ENCODE assay signal across 15 mouse cellular contexts in the genomic region with DNA sequence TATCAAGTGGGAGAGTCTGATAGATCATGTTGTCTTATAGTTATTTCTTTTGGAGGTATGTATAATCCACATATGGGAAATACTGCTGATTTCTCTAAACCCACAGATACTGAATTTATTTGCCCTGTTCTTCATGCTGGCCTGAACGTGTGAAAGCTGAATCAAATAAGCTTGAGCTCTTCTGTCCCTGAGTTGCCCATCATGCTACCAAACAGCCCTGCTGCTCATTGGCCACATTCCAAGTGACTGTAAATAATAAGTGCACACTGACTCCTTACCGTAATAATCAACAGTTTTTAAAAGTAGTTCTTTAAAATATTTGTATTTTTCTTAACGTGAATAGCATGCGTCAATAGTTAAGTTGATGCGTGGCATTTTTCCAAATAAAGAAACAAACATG.
"Had no signal": no experiment of that assay in that cellular context is flagged by ENCODE, and none has a peak within 500 bp of the region (broad histone marks: within the 10 kb centered on the region; RNA-seq: fewer than 3 reads in every experiment).

No protein-coding gene starts in this region.

- H3K9me3 ChIP-seq: kidney, embryonic 15.5 days; liver, embryonic 13.5 days; midbrain, embryonic 15.5 days; neural tube, embryonic 13.5 days had no signal

- DNase-seq: kidney, postnatal 10 days; kidney, postnatal 36 days; layer of hippocampus, postnatal 36 days; liver, embryonic 13.5 days; lung, adult 2 months; lung, postnatal 14 days; lung, postnatal 4 days; thymus, adult 18-20 months; thymus, postnatal 36 days had no signal

- H3K9ac ChIP-seq: kidney, embryonic 15.5 days; liver, embryonic 13.5 days; midbrain, embryonic 15.5 days; neural tube, embryonic 13.5 days had no signal

- ATAC-seq: midbrain, embryonic 15.5 days had no signal

- H3K27ac ChIP-seq: kidney, embryonic 15.5 days; left cerebral cortex, adult 2 months; liver, embryonic 13.5 days; midbrain, embryonic 15.5 days; neural tube, embryonic 13.5 days had no signal

- H3K4me2 ChIP-seq: kidney, embryonic 15.5 days; liver, embryonic 13.5 days; midbrain, embryonic 11.5 days; midbrain, embryonic 15.5 days; neural tube, embryonic 13.5 days had no signal

- H3K36me3 ChIP-seq: kidney, embryonic 15.5 days; liver, embryonic 13.5 days; midbrain, embryonic 15.5 days; neural tube, embryonic 13.5 days had no signal

- H3K4me1 ChIP-seq: kidney, embryonic 15.5 days; liver, embryonic 13.5 days; midbrain, embryonic 15.5 days; neural tube, embryonic 13.5 days had no signal

- H3K27me3 ChIP-seq: kidney, embryonic 15.5 days; liver, embryonic 13.5 days; midbrain, embryonic 15.5 days; neural tube, embryonic 13.5 days had no signal

- H3K4me3 ChIP-seq: kidney, embryonic 15.5 days; left cerebral cortex, adult 2 months; liver, embryonic 13.5 days; midbrain, embryonic 15.5 days; myocyte; neural tube, embryonic 13.5 days had no signal
